Mouse (Mus musculus) limb, embryonic 14.5 days (tissue): ENCODE measurements around the gene Hibadh. TPM values are rescaled to one million over a fixed set of nuclear protein-coding genes. Genes with fewer than 3 reads are reported as not detected.
A peak's percentile ranks its signal among the peaks of the same experiment; 100 is the strongest.
"Not testable (repeated sequence)": the region's sequence is repeated elsewhere in the genome, so short reads cannot be mapped to it uniquely, and the experiment has no call there.

Source experiments
- ATAC-seq: fragments of 200-750 bp; cut with Nextera tagmentation; 2 replicates; pipeline ENCODE4 v1.8.0; 2017; ENCODE audit warnings: low read depth, moderate number of reproducible peaks, moderate TSS enrichment; ENCODE audit not compliant: low FRiP score
- DNase-seq: peaks from one replicate; pipeline ENCODE4 v3.0.0-alpha.2; 2015; ENCODE audit warnings: low spot score
- H3K27ac ChIP-seq: fragments of 300-500 bp; sonication (generic); replicated peaks from 2 replicates; pipeline ENCODE4 v1.5.1; 2014; ENCODE audit warnings: low read depth, mild to moderate bottlenecking, low read length, moderate library complexity, mixed read lengths
- H3K27me3 ChIP-seq: fragments of 300-500 bp; sonication (generic); 2 replicates; pipeline ENCODE4 v1.6.1; 2014; ENCODE audit warnings: low read length, mixed read lengths; ENCODE audit not compliant: control insufficient read depth, insufficient read depth
- H3K36me3 ChIP-seq: fragments of 300-500 bp; sonication (generic); 2 replicates; pipeline ENCODE4 v1.6.1; 2014; ENCODE audit warnings: mild to moderate bottlenecking, low read length, moderate library complexity, mixed read lengths; ENCODE audit not compliant: control insufficient read depth, insufficient read depth
- H3K4me1 ChIP-seq: fragments of 300-500 bp; sonication (generic); 2 replicates; pipeline ENCODE4 v1.6.1; 2014; ENCODE audit warnings: antibody characterized with exemption, low read length, mixed read lengths; ENCODE audit not compliant: control insufficient read depth, insufficient read depth
- H3K4me2 ChIP-seq: fragments of 300-500 bp; sonication (generic); replicated peaks from 2 replicates; pipeline ENCODE4 v1.6.1; 2014; ENCODE audit warnings: low read depth, mild to moderate bottlenecking, low read length, moderate library complexity; ENCODE audit not compliant: severe bottlenecking
- H3K4me3 ChIP-seq: fragments of 300-500 bp; sonication (generic); replicated peaks from 2 replicates; pipeline ENCODE4 v1.5.1; 2014; ENCODE audit warnings: low read length
- H3K9ac ChIP-seq: fragments of 300-500 bp; sonication (generic); 2 replicates; pipeline ENCODE4 v1.6.1; 2014; ENCODE audit warnings: mild to moderate bottlenecking, low read depth, low read length, moderate library complexity; ENCODE audit not compliant: severe bottlenecking
- H3K9me3 ChIP-seq: fragments of 300-500 bp; sonication (generic); 2 replicates; pipeline ENCODE4 v1.6.1; 2016; ENCODE audit warnings: low read length; ENCODE audit not compliant: control insufficient read depth
- POLR2A ChIP-seq: fragments of 200-500 bp; IDR thresholded peaks from 2 replicates; pipeline ENCODE4 v1.8.0; 2012; ENCODE audit warnings: inconsistent platforms, mild to moderate bottlenecking, moderate library complexity, borderline replicate concordance; ENCODE audit not compliant: insufficient read depth, insufficient read length; ENCODE audit errors: extremely low read depth
- WGBS: fragments of 180-500 bp; shearing (Covaris S2); extraction: QIAGEN DNeasy Blood & Tissue Kit; methylation state at CpG from one replicate; pipeline ENCODE4 v1.1.7; 2014; 5-methylcytosine and 5-hydroxymethylcytosine counted together
- polyA plus RNA-seq, 2 experiments: library from polyadenylated mRNA; depleted of rRNA in 1 of 2; stranded (reverse) in 1 of 2; unstranded in 1 of 2; fragments of >200 nt; fragmentation: Nextera tagmentation in 1 of 2; extraction: Ambion mirVana in 1 of 2; gene quantifications; 2 replicates each; pipeline versions ENCODE4 v1.2.1 to v1.2.3; 2012 to 2014

Hibadh gene
- polyA plus RNA-seq, 2 experiments: 49.2 to 56.0 TPM

DNA sequence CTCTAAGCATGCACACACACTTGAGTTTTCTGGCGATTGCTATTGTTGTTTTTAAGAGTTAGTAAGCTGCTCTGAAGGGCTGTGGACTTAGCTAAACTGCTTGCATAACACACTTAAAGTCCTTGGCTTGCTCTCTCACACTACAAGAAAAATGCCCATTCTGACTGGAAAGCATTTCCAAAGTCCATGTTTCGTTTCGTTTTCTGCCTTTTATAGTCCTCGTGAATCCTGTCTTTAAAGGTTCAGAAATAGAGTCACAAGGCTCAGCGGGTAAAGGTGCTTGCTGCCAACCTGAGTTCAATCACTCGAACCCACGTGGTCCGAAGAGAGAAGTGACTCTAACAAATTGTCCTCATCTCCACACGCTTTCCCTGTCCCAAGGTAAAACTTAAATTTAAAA, 39.4 kb upstream of the Hibadh start:
- Histone ChIP-seq H3K4me1 (peaks cover 7% of the 10 kb centered on the region), H3K27ac (no peak overlapping the region)

GRCm38 (mm10) chr6:52677534-52677933, 37.3 kb upstream of the Hibadh start:
- peaks cover 14% of the 10 kb centered on the region for H3K4me1 ChIP-seq
- not testable (repeated sequence) for H3K4me2 ChIP-seq, ATAC-seq, H3K9ac ChIP-seq, H3K36me3 ChIP-seq, H3K27me3 ChIP-seq, DNase-seq, H3K4me3 ChIP-seq, H3K27ac ChIP-seq, H3K9me3 ChIP-seq
- WGBS: 80% methylated on average over 4 of the region's 4 CpGs

More for the DNA sequence above, 39.4 kb upstream of the Hibadh start:
- ATAC-seq (no peak), DNase-seq (no peak)
- H3K36me3 ChIP-seq: no peaks in the 10 kb centered on the region
- no peak overlapping the region for H3K4me3 ChIP-seq
- whole genome bisulfite sequencing: 50% methylated on average over 9 of the region's 9 CpGs
- no peak for TF ChIP-seq POLR2A
- no peak overlapping the region for H3K9ac ChIP-seq
- no peaks in the 10 kb centered on the region for H3K9me3 ChIP-seq
- H3K4me2 ChIP-seq: no peak overlapping the region
- H3K27me3 ChIP-seq: no peaks in the 10 kb centered on the region

DNA sequence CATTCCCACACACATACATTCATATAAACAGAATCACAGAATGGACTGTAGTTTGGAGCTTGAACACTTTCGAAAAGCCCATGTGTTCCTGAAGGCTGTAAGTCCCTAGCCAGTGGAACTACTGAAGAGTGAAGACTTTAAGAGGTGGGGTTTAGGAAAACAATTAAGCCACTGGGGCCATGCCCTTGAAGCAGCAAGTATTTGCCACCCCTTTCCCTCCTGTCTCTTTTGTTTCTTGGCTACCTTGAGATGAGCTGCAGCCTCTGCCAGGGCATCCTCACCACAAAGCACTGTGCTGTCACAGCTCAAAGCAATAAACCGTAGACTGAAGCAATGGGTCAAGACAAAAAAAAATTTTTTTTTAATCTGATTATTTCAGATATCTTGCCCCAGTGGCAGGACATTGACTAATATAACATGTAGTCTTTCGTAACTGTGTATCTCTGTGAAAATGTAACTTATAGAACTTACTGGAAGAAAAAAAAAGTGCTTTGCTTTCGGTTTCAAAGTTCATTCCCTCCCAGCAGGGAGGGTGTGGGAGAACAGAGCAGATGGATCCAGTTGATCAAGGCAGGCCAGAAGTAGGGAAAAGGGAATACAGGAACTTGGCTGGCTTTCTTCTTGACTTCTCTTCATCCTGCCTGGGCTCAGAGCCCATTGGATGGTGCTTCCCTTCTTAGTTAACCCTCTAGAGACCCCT, 35.2 kb upstream of the Hibadh start:
- H3K27ac ChIP-seq: no peak overlapping the region
- H3K36me3 ChIP-seq: no peaks in the 10 kb centered on the region
- H3K27me3 ChIP-seq: no peaks in the 10 kb centered on the region
- DNase-seq (peak; percentile 56), ATAC-seq (no peak)
- no peak overlapping the region for H3K4me3 ChIP-seq
- H3K9ac ChIP-seq: no peak overlapping the region
- no peak for TF ChIP-seq POLR2A
- 68% methylated on average over 4 of the region's 4 CpGs for WGBS
- H3K9me3 ChIP-seq: no peaks in the 10 kb centered on the region
- no peak overlapping the region for H3K4me2 ChIP-seq
- H3K4me1 ChIP-seq: peaks cover 15% of the 10 kb centered on the region

- H3K4me3 ChIP-seq: no peak overlapping the region
- no peak for TF ChIP-seq POLR2A
- H3K27ac ChIP-seq: no peak overlapping the region
- no peaks in the 10 kb centered on the region for H3K27me3 ChIP-seq
- 77% methylated on average over 12 of the region's 12 CpGs for WGBS
- no peak overlapping the region for H3K4me2 ChIP-seq
- H3K36me3 ChIP-seq: no peaks in the 10 kb centered on the region
- DNase-seq (no peak), ATAC-seq (no peak)
- no peak overlapping the region for H3K9ac ChIP-seq
- peaks cover 15% of the 10 kb centered on the region for H3K4me1 ChIP-seq
- H3K9me3 ChIP-seq: no peaks in the 10 kb centered on the region
Observed at GRCm38 (mm10) chr6:52674541-52674940, 34.4 kb upstream of the Hibadh start.

- Histone ChIP-seq H3K4me1 (peaks cover 15% of the 10 kb centered on the region), H3K9ac (no peak overlapping the region), H3K4me3 (no peak overlapping the region), H3K4me2 (no peak overlapping the region), H3K27me3 (no peaks in the 10 kb centered on the region), H3K36me3 (no peaks in the 10 kb centered on the region), H3K27ac (no peak overlapping the region), H3K9me3 (no peaks in the 10 kb centered on the region)
- no peak for TF ChIP-seq POLR2A
- DNase-seq (peak; percentile 65), ATAC-seq (no peak)
- WGBS: 52% methylated on average over 7 of the region's 7 CpGs
Observed at GRCm38 (mm10) chr6:52673706-52674105, 33.5 kb upstream of the Hibadh start.
